Mouse (Mus musculus) left cerebral cortex, adult 8-10 months (tissue): ENCODE data around the gene Crb1. TPM values are rescaled to one million over a fixed set of nuclear protein-coding genes. Genes with fewer than 3 reads are reported as not detected.
"Not testable (repeated sequence)": the region's sequence is repeated elsewhere in the genome, so short reads cannot be mapped to it uniquely, and the experiment has no call there.

Experiments
- DNase-seq, 2 experiments: peaks; one replicate each; pipeline ENCODE4 v3.0.0; 2022; ENCODE audit warnings: low spot score in 2 of 2
- total RNA-seq, 4 experiments: library from RNA; stranded (reverse); gene quantifications; 2 replicates each; pipeline ENCODE4 v1.2.4; 2022

Gene Crb1
- 1 to 10 TPM in 2 of 4 experiments, under 1 TPM in 2; 0.65 to 1.2 (median 0.92) TPM for total RNA-seq

DNA sequence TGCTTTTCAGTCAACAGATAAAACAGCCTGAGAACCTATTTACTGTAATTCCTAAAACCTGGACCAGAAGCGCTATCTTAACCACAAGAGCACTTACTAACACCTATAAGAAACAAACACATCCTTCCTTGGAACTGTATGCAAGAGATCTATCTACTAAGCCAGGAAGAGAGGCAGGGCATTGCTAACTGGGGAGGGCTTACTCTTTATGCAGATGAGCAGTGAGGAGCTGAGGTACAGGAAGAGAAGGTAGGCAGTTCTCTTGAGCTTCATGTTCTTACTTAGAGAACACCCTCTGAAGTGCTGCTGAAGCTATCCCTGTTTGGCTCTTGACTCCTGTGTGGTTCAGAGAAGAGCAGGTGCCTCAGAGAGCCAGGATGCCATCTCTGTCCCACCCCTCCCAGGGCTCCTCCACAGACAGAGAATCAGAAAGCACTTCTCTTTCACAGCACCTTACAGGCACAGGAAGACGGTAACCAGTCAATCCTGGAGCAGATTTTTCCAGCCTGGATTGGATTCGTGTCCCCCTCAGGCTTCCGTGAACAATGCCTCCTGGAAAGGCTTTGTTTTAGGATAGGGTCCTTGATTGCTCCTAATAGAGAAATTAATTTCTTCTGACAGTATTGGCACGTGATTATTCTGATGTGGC is at the start of gene Crb1:
Crb1 (minus strand) TSS at position 463 of the 649 bp plus-strand sequence.
- no peak for DNase-seq

DNA sequence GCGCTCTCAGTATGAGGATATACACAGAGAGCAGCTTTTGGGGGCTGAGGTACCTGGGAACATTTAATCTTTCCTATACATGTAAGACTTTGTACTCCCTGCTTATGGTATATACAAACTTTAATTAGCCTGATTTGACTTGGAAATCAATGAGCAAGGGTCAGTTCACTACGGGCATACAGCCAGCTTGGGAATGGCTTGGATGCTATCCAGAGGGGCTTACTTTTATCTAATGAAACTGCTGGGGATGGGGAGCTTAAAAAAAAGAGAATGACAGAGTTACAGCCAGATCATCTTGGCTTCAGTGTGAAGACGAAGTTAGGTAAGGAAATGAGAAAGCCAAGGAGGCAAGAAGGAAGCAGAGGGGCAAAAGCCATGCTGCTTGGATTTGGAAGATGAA is 48.1 kb upstream of the Crb1 start:
- no peak for DNase-seq

DNA sequence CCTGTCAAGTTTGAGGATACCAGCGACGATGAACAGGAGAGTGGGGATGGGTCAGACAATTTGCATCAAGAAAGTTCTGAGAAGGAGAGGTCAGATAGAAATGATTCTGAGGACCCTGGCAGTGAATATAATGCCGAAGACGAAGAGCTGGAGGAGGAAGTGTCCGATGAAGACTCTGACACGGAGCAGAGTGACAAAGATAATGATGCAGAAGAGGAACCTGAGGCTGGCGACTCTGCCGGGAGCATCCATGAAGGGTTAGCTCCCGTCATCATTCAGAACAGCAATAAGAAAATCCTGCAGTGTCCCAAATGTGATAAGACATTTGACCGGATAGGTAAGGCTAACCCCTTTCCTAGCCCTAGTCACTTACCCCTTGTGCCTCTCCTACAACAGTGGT is 47.0 kb upstream of the Crb1 start:
- DNase-seq = no peak

DNA sequence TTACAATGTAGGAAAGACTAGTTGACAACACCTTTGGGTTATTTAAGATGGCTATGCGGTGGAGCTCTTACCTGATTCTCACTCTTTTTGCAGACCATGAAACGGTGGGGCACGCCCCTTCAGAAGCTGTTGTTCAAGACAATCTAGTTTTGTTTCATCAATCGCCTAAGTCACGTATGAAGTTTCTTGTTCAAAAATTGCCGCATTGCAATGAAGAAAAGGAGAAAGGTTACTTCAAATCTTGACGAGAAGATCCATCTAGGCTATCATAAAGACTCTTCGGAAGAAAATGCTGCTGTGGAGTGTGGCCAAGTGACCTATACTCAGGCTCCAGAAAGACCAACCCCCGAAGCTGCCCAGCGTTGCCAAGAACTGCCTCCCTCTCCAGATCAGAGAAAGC is 46.0 kb upstream of the Crb1 start:
- no peak for DNase-seq

GRCm38 (mm10) chr1:139421875-139422791 is 45.2 kb upstream of the Crb1 start, which contains the start of gene Zbtb41:
Zbtb41 (plus strand) TSS chr1:139422288.
- DNase-seq = peak; percentile 82 to 83

- DNase-seq = no peak
Observed at GRCm38 (mm10) chr1:139421521-139421874, 44.6 kb upstream of the Crb1 start.

- DNase-seq = no peak
Observed at GRCm38 (mm10) chr1:139413465-139413864, 36.6 kb upstream of the Crb1 start.

GRCm38 (mm10) chr1:139412365-139412764 is 35.5 kb upstream of the Crb1 start:
- DNase-seq = not testable (repeated sequence)

DNA sequence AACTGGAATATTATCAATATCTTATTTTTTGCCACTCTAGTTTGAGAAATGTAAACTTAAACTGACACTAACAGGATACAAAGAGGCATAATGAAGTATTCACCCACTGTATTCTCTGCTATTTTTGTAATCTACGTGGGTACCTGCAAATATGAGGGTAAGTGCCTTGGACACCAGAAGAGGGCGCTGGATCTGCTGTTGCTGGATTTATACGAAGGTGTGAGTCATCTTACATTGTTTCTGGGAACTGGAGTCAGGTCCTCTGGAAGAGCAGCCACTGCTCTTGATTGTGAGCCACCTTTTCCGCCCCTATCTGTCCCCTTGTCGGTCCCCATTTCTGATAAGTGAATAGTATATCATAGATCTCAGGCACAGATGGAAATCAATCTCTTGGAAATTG is 30.8 kb upstream of the Crb1 start:
- DNase-seq = no peak

DNA sequence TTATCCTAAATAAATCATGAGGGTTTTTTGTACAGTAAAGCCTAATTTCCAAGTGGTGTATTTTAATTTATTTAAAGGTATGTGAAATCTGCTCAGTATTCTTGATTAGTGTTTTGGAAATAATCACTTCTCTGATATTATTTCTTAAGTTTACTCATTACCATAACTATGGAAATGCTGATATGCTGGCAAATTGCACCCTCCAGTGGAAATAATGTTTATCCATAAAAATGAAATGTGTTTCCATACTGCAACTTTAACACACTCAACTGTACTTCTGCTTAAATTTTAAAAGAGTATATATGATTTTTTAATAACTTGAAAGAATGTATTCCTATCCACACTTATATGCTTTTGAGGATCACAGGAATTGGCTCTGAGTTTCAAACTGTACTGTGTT is 28.9 kb upstream of the Crb1 start:
- no peak for DNase-seq

- no peak for DNase-seq
Observed at GRCm38 (mm10) chr1:139396589-139396988, 19.7 kb upstream of the Crb1 start.

GRCm38 (mm10) chr1:139391747-139392146 is 14.8 kb upstream of the Crb1 start:
- no peak for DNase-seq

GRCm38 (mm10) chr1:139379621-139379984 is 2.7 kb upstream of the Crb1 start:
- no peak for DNase-seq

DNA sequence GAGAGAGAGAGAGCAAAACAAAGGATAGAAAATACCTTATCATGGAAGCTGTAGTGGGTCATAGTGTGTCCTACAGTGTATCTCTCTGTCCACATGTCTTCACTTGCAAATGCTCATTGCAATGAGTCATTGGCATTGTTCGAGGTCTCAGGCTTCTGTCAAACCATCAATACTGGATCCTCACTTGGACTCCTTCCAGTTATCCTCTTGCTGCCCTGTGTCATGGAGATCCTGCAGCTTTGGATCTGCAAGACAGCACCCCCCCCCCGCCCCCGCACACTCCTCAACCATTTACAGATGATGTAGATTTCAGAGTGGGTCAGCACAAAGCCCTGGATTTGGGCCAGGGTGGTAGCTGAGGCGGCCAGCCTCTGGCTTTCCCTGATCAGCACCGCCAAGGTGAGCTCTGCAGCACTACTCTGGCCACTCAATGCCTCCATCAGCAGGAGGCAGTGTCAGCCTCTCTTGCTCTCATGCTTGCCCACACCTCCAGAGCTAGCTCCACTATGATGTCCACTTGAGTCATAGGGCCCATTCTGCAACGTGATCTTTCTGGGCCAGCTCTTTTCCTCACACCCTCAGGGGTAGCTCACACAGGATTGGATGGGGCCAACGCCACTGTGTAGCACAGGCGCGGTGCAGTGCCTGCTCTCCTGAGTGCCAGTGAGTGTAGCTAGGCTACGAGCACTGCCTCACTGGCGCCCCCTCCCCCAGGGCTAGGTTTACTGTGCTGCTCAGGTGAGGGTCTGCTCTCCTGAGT is 2.1 kb upstream of the Crb1 start:
- no peak for DNase-seq

GRCm38 (mm10) chr1:139375900-139376299 is 1.0 kb downstream of the Crb1 start:
- no peak for DNase-seq

DNA sequence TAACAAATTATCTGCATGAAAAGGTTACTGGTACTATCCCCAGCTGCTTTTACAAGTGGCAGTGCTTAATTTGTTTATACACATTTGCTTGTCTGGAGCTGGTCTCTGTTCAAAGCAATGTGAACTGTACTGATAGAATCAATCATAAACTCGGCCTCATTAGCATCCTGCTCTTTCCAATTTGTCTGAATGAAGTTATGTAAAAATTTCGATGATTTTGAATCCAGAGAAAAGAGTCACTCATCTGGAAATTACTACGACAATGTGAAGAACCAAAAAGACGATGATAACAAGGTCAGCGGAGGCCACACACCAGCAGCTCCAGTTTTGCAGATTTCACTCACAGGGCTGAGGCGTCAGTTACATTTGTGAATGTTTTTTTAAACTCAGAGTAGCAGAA is 5.6 kb downstream of the Crb1 start:
- DNase-seq = no peak

GRCm38 (mm10) chr1:139348566-139348965 is 28.3 kb downstream of the Crb1 start:
- DNase-seq = no peak

DNA sequence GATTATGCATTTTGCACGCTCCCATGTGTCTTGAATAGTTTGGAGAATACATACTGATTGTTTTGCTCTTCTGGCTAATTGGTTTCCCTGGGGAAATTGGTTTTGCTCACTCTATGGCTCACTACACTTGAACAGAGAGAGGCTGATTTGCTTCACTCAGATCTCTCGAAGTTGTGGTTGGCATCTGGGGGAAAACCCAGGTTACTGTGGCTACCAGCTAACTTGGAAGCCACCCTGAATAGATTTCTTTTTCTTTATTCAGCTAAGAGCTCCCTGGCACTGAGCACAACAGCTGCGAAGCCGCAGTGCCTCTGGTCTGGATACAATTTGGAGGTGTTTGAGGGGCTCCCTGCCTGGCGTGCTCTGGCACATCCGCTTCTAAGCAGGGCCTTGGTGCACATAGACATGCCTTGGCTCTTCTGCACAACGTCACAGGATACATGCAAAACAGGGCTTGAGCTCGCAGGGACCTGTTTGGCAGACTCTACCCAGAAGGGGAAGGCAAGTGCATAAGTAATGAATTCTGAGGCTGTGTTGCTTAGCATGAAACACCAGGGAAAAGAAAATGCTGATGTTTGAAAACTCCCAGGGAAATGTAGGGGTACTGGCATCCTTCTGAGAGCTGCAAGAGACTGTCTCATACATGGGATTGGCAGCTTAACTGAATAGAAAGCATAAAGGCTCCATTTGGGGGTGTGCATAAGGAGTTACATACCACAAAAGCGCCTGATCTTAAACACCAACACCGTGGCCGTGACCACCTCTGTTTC is 30.1 kb downstream of the Crb1 start:
- DNase-seq = peak in 1 of 2 experiments; percentile 18

- no peak for DNase-seq
Observed at GRCm38 (mm10) chr1:139346030-139346601, 30.8 kb downstream of the Crb1 start.

- no peak for DNase-seq
Observed at GRCm38 (mm10) chr1:139340178-139340859, 36.6 kb downstream of the Crb1 start.
